Comparison of ENCODE assay signal across 21 mouse cellular contexts in genomic region chr5:119271234-119271852, GRCm38 (mm10).
DNase-seq lines count a peak whose midpoint lies in the region; ATAC-seq lines count a peak whose summit lies in the region.
"Had no signal": no experiment of that assay in that cellular context is flagged by ENCODE, and none has a peak within 500 bp of the region (broad histone marks: within the 10 kb centered on the region; RNA-seq: fewer than 3 reads in every experiment).

No protein-coding gene starts in this region.

- no peak overlapping the region for H3K4me3 ChIP-seq in kidney, embryonic 14.5 days (ENCODE audit: low read length)
- no peak overlapping the region for H3K4me3 ChIP-seq in neural tube, embryonic 11.5 days (ENCODE audit: low read depth, low read length)
- H3K4me3 ChIP-seq in limb, embryonic 13.5 days, result no peak overlapping the region
- H3K4me3 ChIP-seq: forebrain, embryonic 12.5 days; gastrocnemius, adult 2 months; intestine, embryonic 15.5 days; liver, embryonic 12.5 days had no signal

- no peak for DNase-seq in kidney, adult 9 months
- DNase-seq in neural tube, embryonic 11.5 days (ENCODE audit: low spot score), result peak; percentile 34
- DNase-seq in neural tube, embryonic 10.5 days (ENCODE audit: extremely low spot score, low spot score), result no peak
- no peak for DNase-seq in heart, postnatal 14 days
- DNase-seq in frontal cortex, postnatal 36 days (ENCODE audit: low spot score in 2 of 2), result no peak
- DNase-seq: adrenal gland, postnatal 10 days; cerebellum, adult 18-20 months; cerebellum, postnatal 14 days; gastrocnemius, adult 2 months; heart, postnatal 4 days; kidney, postnatal 25 days; lung, adult 18-20 months; lung, postnatal 14 days; thymus, adult 18-20 months; thymus, postnatal 36 days had no signal

- no peaks in the 10 kb centered on the region for H3K36me3 ChIP-seq in kidney, embryonic 14.5 days (ENCODE audit: control insufficient read depth, insufficient read depth, low read length)
- H3K36me3 ChIP-seq in neural tube, embryonic 11.5 days (ENCODE audit: control insufficient read depth, insufficient read depth, low read length), result no peaks in the 10 kb centered on the region
- no peaks in the 10 kb centered on the region for H3K36me3 ChIP-seq in limb, embryonic 13.5 days
- H3K36me3 ChIP-seq: forebrain, embryonic 12.5 days; intestine, embryonic 15.5 days; liver, embryonic 12.5 days had no signal

- 47% methylated on average over 26 of the region's 26 CpGs for WGBS in kidney, embryonic 14.5 days
- WGBS in neural tube, embryonic 11.5 days, result 69% methylated on average over 26 of the region's 26 CpGs
- WGBS in limb, embryonic 13.5 days, result 48% methylated on average over 26 of the region's 26 CpGs

- H3K9ac ChIP-seq in kidney, embryonic 14.5 days (ENCODE audit: low read depth, low read length), result no peak overlapping the region
- H3K9ac ChIP-seq in neural tube, embryonic 11.5 days (ENCODE audit: low read length), result no peak overlapping the region
- H3K9ac ChIP-seq in limb, embryonic 13.5 days, result no peak overlapping the region
- H3K9ac ChIP-seq: forebrain, embryonic 12.5 days; intestine, embryonic 15.5 days; liver, embryonic 12.5 days had no signal

- 0 out of 2 replicates have a peak, but pooled peaks cover 3% of the 10 kb centered on the region for H3K9me3 ChIP-seq in kidney, embryonic 14.5 days (ENCODE audit: control insufficient read depth, low read length)
- no peaks in the 10 kb centered on the region for H3K9me3 ChIP-seq in neural tube, embryonic 11.5 days (ENCODE audit: control insufficient read depth, low read length)
- 0 out of 2 replicates have a peak, but pooled peaks cover 3% of the 10 kb centered on the region for H3K9me3 ChIP-seq in limb, embryonic 13.5 days
- H3K9me3 ChIP-seq: forebrain, embryonic 12.5 days; intestine, embryonic 15.5 days; liver, embryonic 12.5 days had no signal

- H3K27me3 ChIP-seq in kidney, embryonic 14.5 days (ENCODE audit: control insufficient read depth, insufficient read depth, low read length), result no peaks in the 10 kb centered on the region
- no peaks in the 10 kb centered on the region for H3K27me3 ChIP-seq in neural tube, embryonic 11.5 days (ENCODE audit: control insufficient read depth, insufficient read depth, low read length)
- H3K27me3 ChIP-seq in limb, embryonic 13.5 days, result peaks cover 63% of the 10 kb centered on the region
- H3K27me3 ChIP-seq: forebrain, embryonic 12.5 days; intestine, embryonic 15.5 days; liver, embryonic 12.5 days had no signal

- no peaks in the 10 kb centered on the region for H3K4me1 ChIP-seq in kidney, embryonic 14.5 days (ENCODE audit: control insufficient read depth, insufficient read depth, low read length)
- no peaks in the 10 kb centered on the region for H3K4me1 ChIP-seq in neural tube, embryonic 11.5 days (ENCODE audit: control insufficient read depth, insufficient read depth, low read length)
- H3K4me1 ChIP-seq in limb, embryonic 13.5 days, result peaks cover 13% of the 10 kb centered on the region
- H3K4me1 ChIP-seq: forebrain, embryonic 12.5 days; intestine, embryonic 15.5 days; liver, embryonic 12.5 days had no signal

- intact Hi-C loops in heart, postnatal 14 days (cut with DNase I), result no loop called here

- H3K27ac ChIP-seq in kidney, embryonic 14.5 days (ENCODE audit: low read depth, low read length), result no peak overlapping the region
- no peak overlapping the region for H3K27ac ChIP-seq in neural tube, embryonic 11.5 days (ENCODE audit: low read depth, low read length)
- H3K27ac ChIP-seq in limb, embryonic 13.5 days, result peak overlapping the region; percentile 48; the same call in 1 of the 2 replicates
- H3K27ac ChIP-seq: forebrain, embryonic 12.5 days; gastrocnemius, adult 2 months; intestine, embryonic 15.5 days; liver, embryonic 12.5 days had no signal

- no peak overlapping the region for H3K4me2 ChIP-seq in kidney, embryonic 14.5 days (replicated peaks; ENCODE audit: low read depth, low read length)
- H3K4me2 ChIP-seq in neural tube, embryonic 11.5 days (ENCODE audit: low read depth), result no peak overlapping the region
- peak overlapping the region; percentile 41 for H3K4me2 ChIP-seq in limb, embryonic 13.5 days (replicated peaks)
- H3K4me2 ChIP-seq: forebrain, embryonic 12.5 days; intestine, embryonic 15.5 days; liver, embryonic 12.5 days had no signal

- ATAC-seq in kidney, embryonic 14.5 days (ENCODE audit: low FRiP score, low TSS enrichment), result peak; percentile 60; the same call in 1 of the 2 replicates
- no peak for ATAC-seq in neural tube, embryonic 11.5 days (ENCODE audit: insufficient read depth, low FRiP score, low TSS enrichment)
- peak; percentile 75 for ATAC-seq in limb, embryonic 13.5 days (ENCODE audit: low FRiP score, low read depth)
- ATAC-seq: hindbrain, embryonic 16.5 days; intestine, embryonic 15.5 days; liver, embryonic 12.5 days had no signal
